ENCODE assay signal across 6 mouse cellular contexts in the genomic region with DNA sequence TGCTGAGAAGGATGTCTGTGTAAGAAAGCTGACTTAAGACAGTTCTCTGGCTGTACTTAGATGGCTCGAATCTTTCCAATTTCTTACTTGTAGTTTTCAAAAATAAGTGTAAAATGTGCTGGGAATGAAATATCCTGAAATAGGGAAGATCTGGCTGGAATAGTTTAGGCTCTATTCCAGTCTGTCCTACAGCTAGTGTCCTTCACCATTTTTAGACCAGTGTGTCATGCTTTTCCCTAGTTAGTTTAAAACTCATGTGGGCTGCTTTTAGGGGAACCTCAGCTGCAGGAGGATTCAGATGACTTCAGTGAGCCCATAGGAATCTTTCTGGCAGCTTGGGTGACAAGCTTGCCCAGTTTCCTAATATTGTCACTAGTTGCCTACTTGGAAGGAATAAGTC.
"Had no signal": no experiment of that assay in that cellular context is flagged by ENCODE, and none has a peak within 500 bp of the region (broad histone marks: within the 10 kb centered on the region; RNA-seq: fewer than 3 reads in every experiment).

No protein-coding gene starts in this region.

- DNase-seq: kidney, adult 8-10 months; kidney, postnatal 25 days; lung, adult 2 months; lung, postnatal 36 days; thymus, adult 18-20 months; thymus, postnatal 14 days had no signal
